10 mouse cellular contexts compared by ENCODE assay signal in the genomic region with DNA sequence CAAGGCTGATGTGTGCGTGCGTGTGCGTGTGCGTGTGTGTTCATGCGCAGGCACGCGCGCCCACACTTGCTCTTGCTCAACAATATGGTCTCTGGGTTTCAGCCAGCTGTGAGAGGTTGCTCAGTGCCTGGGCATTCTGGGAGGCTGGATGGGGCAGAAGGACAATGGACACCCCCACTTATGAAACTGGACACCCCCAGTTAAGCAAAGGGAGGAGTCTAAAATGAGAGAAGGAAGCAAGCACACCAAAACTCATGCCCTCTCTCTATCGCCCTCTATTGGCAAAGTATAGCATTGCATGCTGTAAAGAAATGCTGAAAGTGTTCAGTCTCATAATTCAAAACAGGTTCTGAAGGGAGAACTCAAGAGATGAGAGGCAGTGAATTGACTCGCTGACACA. TPM values are rescaled to one million over a fixed set of nuclear protein-coding genes. Genes with fewer than 3 reads are reported as not detected.
A peak's percentile ranks its signal among the peaks of the same experiment; 100 is the strongest.
DNase-seq lines count a peak whose midpoint lies in the region; ATAC-seq and TF ChIP-seq lines count a peak whose summit lies in the region.
"Had no signal": no experiment of that assay in that cellular context is flagged by ENCODE, and none has a peak within 500 bp of the region (broad histone marks: within the 10 kb centered on the region; RNA-seq: fewer than 3 reads in every experiment).

No protein-coding gene starts in this region.

- no peaks in the 10 kb centered on the region for H3K4me1 ChIP-seq in forebrain, postnatal 0 days (ENCODE audit: insufficient read depth)
- no peaks in the 10 kb centered on the region for H3K4me1 ChIP-seq in forebrain, embryonic 10.5 days
- H3K4me1 ChIP-seq in liver, postnatal 0 days (ENCODE audit: insufficient read depth): no peaks in the 10 kb centered on the region
- H3K4me1 ChIP-seq in liver, embryonic 11.5 days (replicated peaks; ENCODE audit: control insufficient read depth, insufficient read depth, low read length): no peaks in the 10 kb centered on the region
- H3K4me1 ChIP-seq: forebrain, embryonic 12.5 days; megakaryocyte, embryonic 14.5 days had no signal

- WGBS in forebrain, postnatal 0 days: 81% methylated on average over 10 of the region's 10 CpGs
- WGBS in forebrain, embryonic 10.5 days: 81% methylated on average over 10 of the region's 10 CpGs
- 74% methylated on average over 10 of the region's 10 CpGs for WGBS in liver, postnatal 0 days (ENCODE audit: insufficient replicate concordance)
- WGBS in liver, embryonic 11.5 days: 76% methylated on average over 10 of the region's 10 CpGs

- TF ChIP-seq CTCF in forebrain, postnatal 0 days (IDR thresholded peaks at IDR 0.05; ENCODE audit: low read depth): peak; percentile 68
- peak; percentile 85 for TF ChIP-seq CTCF in liver, postnatal 0 days (IDR thresholded peaks at IDR 0.05; ENCODE audit: low read depth)

- H3K4me2 ChIP-seq in forebrain, postnatal 0 days (ENCODE audit: low read depth): no peak overlapping the region
- H3K4me2 ChIP-seq in liver, postnatal 0 days (ENCODE audit: low read depth, low read length): no peak overlapping the region
- H3K4me2 ChIP-seq in liver, embryonic 11.5 days: no peak overlapping the region
- H3K4me2 ChIP-seq: forebrain, embryonic 12.5 days had no signal

- TF ChIP-seq EP300 in liver, postnatal 0 days (IDR thresholded peaks at IDR 0.05; ENCODE audit: low read depth): no peak

- peak; percentile 18 for DNase-seq in forebrain, postnatal 0 days
- no peak for DNase-seq in forebrain, embryonic 10.5 days (ENCODE audit: extremely low spot score, low spot score)
- DNase-seq in liver, postnatal 0 days: no peak
- no peak for DNase-seq in liver, embryonic 11.5 days (ENCODE audit: low spot score)
- DNase-seq in c-Kit-positive CD71-negative TER-119-negative erythroid progenitor cells, embryonic 14.5 days (ENCODE audit: low read depth): peak; percentile 9
- DNase-seq in retina, embryonic 14.5 days (ENCODE audit: low spot score): peak; percentile 63
- DNase-seq in urinary bladder, adult 2 months (ENCODE audit: low spot score): no peak

- H3K9ac ChIP-seq in forebrain, postnatal 0 days: no peak overlapping the region
- no peak overlapping the region for H3K9ac ChIP-seq in liver, postnatal 0 days (replicated peaks)
- no peak overlapping the region for H3K9ac ChIP-seq in liver, embryonic 11.5 days (ENCODE audit: low read depth, low read length)
- H3K9ac ChIP-seq: forebrain, embryonic 12.5 days had no signal

- no peaks in the 10 kb centered on the region for H3K27me3 ChIP-seq in forebrain, postnatal 0 days (ENCODE audit: insufficient read depth, low read length)
- H3K27me3 ChIP-seq in forebrain, embryonic 10.5 days (ENCODE audit: poor library complexity, severe bottlenecking): no peaks in the 10 kb centered on the region
- no peaks in the 10 kb centered on the region for H3K27me3 ChIP-seq in liver, postnatal 0 days (ENCODE audit: insufficient read depth, low read length)
- no peaks in the 10 kb centered on the region for H3K27me3 ChIP-seq in liver, embryonic 11.5 days (replicated peaks; ENCODE audit: control insufficient read depth, insufficient read depth, low read length)
- H3K27me3 ChIP-seq: forebrain, embryonic 12.5 days; megakaryocyte, embryonic 14.5 days had no signal

- no peaks in the 10 kb centered on the region for H3K9me3 ChIP-seq in forebrain, postnatal 0 days (ENCODE audit: low read length)
- no peaks in the 10 kb centered on the region for H3K9me3 ChIP-seq in forebrain, embryonic 10.5 days
- no peaks in the 10 kb centered on the region for H3K9me3 ChIP-seq in liver, postnatal 0 days (ENCODE audit: low read length)
- H3K9me3 ChIP-seq in liver, embryonic 11.5 days (ENCODE audit: control insufficient read depth, low read length): no peaks in the 10 kb centered on the region
- H3K9me3 ChIP-seq: forebrain, embryonic 12.5 days; megakaryocyte, embryonic 14.5 days had no signal

- H3K4me3 ChIP-seq in forebrain, postnatal 0 days (ENCODE audit: low read depth, low read length): no peak overlapping the region
- H3K4me3 ChIP-seq in forebrain, embryonic 10.5 days: no peak overlapping the region
- no peak overlapping the region for H3K4me3 ChIP-seq in liver, postnatal 0 days (ENCODE audit: low read depth, low read length)
- no peak overlapping the region for H3K4me3 ChIP-seq in liver, embryonic 11.5 days (ENCODE audit: low read depth, low read length)
- H3K4me3 ChIP-seq: forebrain, embryonic 12.5 days; megakaryocyte, embryonic 14.5 days had no signal

- H3K36me3 ChIP-seq in forebrain, postnatal 0 days (ENCODE audit: insufficient read depth): no peaks in the 10 kb centered on the region
- no peaks in the 10 kb centered on the region for H3K36me3 ChIP-seq in forebrain, embryonic 10.5 days (replicated peaks)
- no peaks in the 10 kb centered on the region for H3K36me3 ChIP-seq in liver, postnatal 0 days (replicated peaks; ENCODE audit: insufficient read depth, low read length)
- H3K36me3 ChIP-seq in liver, embryonic 11.5 days (ENCODE audit: control insufficient read depth, insufficient read depth, low read length): no peaks in the 10 kb centered on the region
- H3K36me3 ChIP-seq: forebrain, embryonic 12.5 days had no signal

- no peak for ATAC-seq in forebrain, postnatal 0 days
- ATAC-seq in liver, postnatal 0 days: no peak
- no peak for ATAC-seq in liver, embryonic 11.5 days (replicated peaks; ENCODE audit: low FRiP score)
- ATAC-seq in cerebellum, adult (ENCODE audit: insufficient number of reproducible peaks, low FRiP score, low TSS enrichment): no peak

- no peak overlapping the region for H3K27ac ChIP-seq in forebrain, postnatal 0 days (ENCODE audit: low read depth, low read length)
- no peak overlapping the region for H3K27ac ChIP-seq in forebrain, embryonic 10.5 days
- H3K27ac ChIP-seq in liver, postnatal 0 days (ENCODE audit: low read depth): no peak overlapping the region
- H3K27ac ChIP-seq in liver, embryonic 11.5 days (ENCODE audit: low read depth, low read length): no peak overlapping the region
- H3K27ac ChIP-seq: forebrain, embryonic 12.5 days had no signal

RNA-seq across cellular contexts. Expression of a gene that starts 35.9 kb away (rescaled TPM):
- total RNA-seq in forebrain, postnatal 0 days (2014; rRNA removed): not detected in 2 replicates
- not detected in 2 replicates for polyA plus RNA-seq in forebrain, postnatal 0 days (2015; fragmentation: Nextera tagmentation; extraction: Ambion mirVana)
- 0.55 and 0.86 TPM in 2 replicates for polyA plus RNA-seq in forebrain, embryonic 10.5 days (2016; fragmentation: Nextera tagmentation; extraction: Ambion mirVana)
- 6.0 and 6.6 TPM in 2 replicates for polyA plus RNA-seq in liver, postnatal 0 days (2015; fragmentation: Nextera tagmentation; extraction: Ambion mirVana)
- 0.90 and 1.3 TPM in 2 replicates for polyA plus RNA-seq in liver, embryonic 11.5 days (2014; fragmentation: Nextera tagmentation; extraction: Ambion mirVana)
- polyA plus RNA-seq in urinary bladder, adult 2 months (2012; rRNA removed): 0.09 and 0.11 TPM in 2 replicates
- polyA plus RNA-seq: forebrain, embryonic 12.5 days had no signal

Comparison
In these comparisons a context has a peak if more than half of its experiments do, and no peak if none do; other contexts are left out.
1. DNase-seq: peak in forebrain, postnatal 0 days (single experiment), c-Kit-positive CD71-negative TER-119-negative erythroid progenitor cells, embryonic 14.5 days (single experiment) and retina, embryonic 14.5 days (single experiment); none in forebrain, embryonic 10.5 days (single experiment), liver, postnatal 0 days (single experiment), liver, embryonic 11.5 days (single experiment) and urinary bladder, adult 2 months (single experiment).